Mouse (Mus musculus) limb, embryonic 14.5 days (tissue): ENCODE measurements around the gene Sipa1l1. TPM values are rescaled to one million over a fixed set of nuclear protein-coding genes. Genes with fewer than 3 reads are reported as not detected.

Experiments used
- ATAC-seq: fragments of 200-750 bp; cut with Nextera tagmentation; 2 replicates; pipeline ENCODE4 v1.8.0; 2017; ENCODE audit warnings: low read depth, moderate number of reproducible peaks, moderate TSS enrichment; ENCODE audit not compliant: low FRiP score
- DNase-seq: peaks from one replicate; pipeline ENCODE4 v3.0.0-alpha.2; 2015; ENCODE audit warnings: low spot score
- H3K27ac ChIP-seq: fragments of 300-500 bp; sonication (generic); replicated peaks from 2 replicates; pipeline ENCODE4 v1.5.1; 2014; ENCODE audit warnings: low read depth, mild to moderate bottlenecking, low read length, moderate library complexity, mixed read lengths
- H3K27me3 ChIP-seq: fragments of 300-500 bp; sonication (generic); 2 replicates; pipeline ENCODE4 v1.6.1; 2014; ENCODE audit warnings: low read length, mixed read lengths; ENCODE audit not compliant: control insufficient read depth, insufficient read depth
- H3K36me3 ChIP-seq: fragments of 300-500 bp; sonication (generic); 2 replicates; pipeline ENCODE4 v1.6.1; 2014; ENCODE audit warnings: mild to moderate bottlenecking, low read length, moderate library complexity, mixed read lengths; ENCODE audit not compliant: control insufficient read depth, insufficient read depth
- H3K4me1 ChIP-seq: fragments of 300-500 bp; sonication (generic); 2 replicates; pipeline ENCODE4 v1.6.1; 2014; ENCODE audit warnings: antibody characterized with exemption, low read length, mixed read lengths; ENCODE audit not compliant: control insufficient read depth, insufficient read depth
- H3K4me2 ChIP-seq: fragments of 300-500 bp; sonication (generic); replicated peaks from 2 replicates; pipeline ENCODE4 v1.6.1; 2014; ENCODE audit warnings: low read depth, mild to moderate bottlenecking, low read length, moderate library complexity; ENCODE audit not compliant: severe bottlenecking
- H3K4me3 ChIP-seq: fragments of 300-500 bp; sonication (generic); replicated peaks from 2 replicates; pipeline ENCODE4 v1.5.1; 2014; ENCODE audit warnings: low read length
- H3K9ac ChIP-seq: fragments of 300-500 bp; sonication (generic); 2 replicates; pipeline ENCODE4 v1.6.1; 2014; ENCODE audit warnings: mild to moderate bottlenecking, low read depth, low read length, moderate library complexity; ENCODE audit not compliant: severe bottlenecking
- H3K9me3 ChIP-seq: fragments of 300-500 bp; sonication (generic); 2 replicates; pipeline ENCODE4 v1.6.1; 2016; ENCODE audit warnings: low read length; ENCODE audit not compliant: control insufficient read depth
- POLR2A ChIP-seq: fragments of 200-500 bp; IDR thresholded peaks from 2 replicates; pipeline ENCODE4 v1.8.0; 2012; ENCODE audit warnings: inconsistent platforms, mild to moderate bottlenecking, moderate library complexity, borderline replicate concordance; ENCODE audit not compliant: insufficient read depth, insufficient read length; ENCODE audit errors: extremely low read depth
- WGBS: fragments of 180-500 bp; shearing (Covaris S2); extraction: QIAGEN DNeasy Blood & Tissue Kit; methylation state at CpG from one replicate; pipeline ENCODE4 v1.1.7; 2014; 5-methylcytosine and 5-hydroxymethylcytosine counted together
- polyA plus RNA-seq, 2 experiments: library from polyadenylated mRNA; depleted of rRNA in 1 of 2; stranded (reverse) in 1 of 2; unstranded in 1 of 2; fragments of >200 nt; fragmentation: Nextera tagmentation in 1 of 2; extraction: Ambion mirVana in 1 of 2; gene quantifications; 2 replicates each; pipeline versions ENCODE4 v1.2.1 to v1.2.3; 2012 to 2014

Gene Sipa1l1
- polyA plus RNA-seq, 2 experiments, result 29.5 to 31.0 TPM

- no peak overlapping the region for H3K9ac ChIP-seq
- H3K4me1 ChIP-seq, result no peaks in the 10 kb centered on the region
- 65% methylated on average over 10 of the region's 10 CpGs for WGBS
- DNase-seq (no peak), ATAC-seq (no peak)
- H3K27ac ChIP-seq, result no peak overlapping the region
- TF ChIP-seq POLR2A, result no peak
- no peak overlapping the region for H3K4me2 ChIP-seq
- H3K4me3 ChIP-seq, result no peak overlapping the region
- no peaks in the 10 kb centered on the region for H3K27me3 ChIP-seq
- peaks cover 9% of the 10 kb centered on the region; the same call in 1 of the 2 replicates for H3K36me3 ChIP-seq
- no peaks in the 10 kb centered on the region for H3K9me3 ChIP-seq
These were observed 186.5 kb downstream of the Sipa1l1 start for GRCm38 (mm10) chr12:82355419-82356149.

- H3K9me3 ChIP-seq, result no peaks in the 10 kb centered on the region
- H3K4me2 ChIP-seq, result no peak overlapping the region
- H3K9ac ChIP-seq, result no peak overlapping the region
- no peaks in the 10 kb centered on the region for H3K4me1 ChIP-seq
- no peak for ATAC-seq
- H3K27ac ChIP-seq, result no peak overlapping the region
- no peak for TF ChIP-seq POLR2A
- no peaks in the 10 kb centered on the region for H3K27me3 ChIP-seq
- DNase-seq, result no peak
- H3K4me3 ChIP-seq, result no peak overlapping the region
- peaks cover 9% of the 10 kb centered on the region; the same call in 1 of the 2 replicates for H3K36me3 ChIP-seq
- 86% methylated on average over 2 of the region's 2 CpGs for WGBS
These were observed 187.4 kb downstream of the Sipa1l1 start for GRCm38 (mm10) chr12:82356476-82356875.

- Histone ChIP-seq H3K4me2 (no peak overlapping the region), H3K4me1 (no peaks in the 10 kb centered on the region), H3K9me3 (no peaks in the 10 kb centered on the region), H3K4me3 (no peak overlapping the region), H3K36me3 (peaks cover 9% of the 10 kb centered on the region; the same call in 1 of the 2 replicates), H3K9ac (no peak overlapping the region), H3K27me3 (no peaks in the 10 kb centered on the region), H3K27ac (no peak overlapping the region)
- whole genome bisulfite sequencing, result 86% methylated on average over 5 of the region's 5 CpGs
- ATAC-seq (no peak), DNase-seq (no peak)
- TF ChIP-seq POLR2A, result no peak
These were observed 188.3 kb downstream of the Sipa1l1 start for GRCm38 (mm10) chr12:82357431-82357830.

DNA sequence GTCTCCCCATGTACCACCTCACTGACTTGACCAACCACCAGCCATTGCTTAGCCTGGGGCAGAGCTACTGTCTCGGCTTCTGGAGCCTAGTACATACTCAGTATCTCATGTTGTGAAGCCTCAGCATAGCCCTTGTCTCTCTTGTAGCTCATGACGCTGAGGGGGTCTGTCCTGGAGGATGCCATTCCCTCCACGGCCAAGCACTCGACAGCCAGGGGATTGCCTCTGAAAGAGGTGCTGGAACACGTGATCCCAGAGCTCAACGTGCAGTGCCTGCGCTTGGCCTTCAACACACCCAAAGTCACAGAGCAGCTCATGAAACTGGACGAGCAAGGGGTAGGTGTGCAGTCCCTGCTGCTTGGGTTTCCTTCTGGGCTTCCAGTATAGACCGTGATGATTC is 193.7 kb downstream of the Sipa1l1 start:
- Histone ChIP-seq H3K4me1 (no peaks in the 10 kb centered on the region), H3K9ac (no peak overlapping the region), H3K9me3 (no peaks in the 10 kb centered on the region), H3K27me3 (no peaks in the 10 kb centered on the region), H3K36me3 (peaks cover 2% of the 10 kb centered on the region; the same call in 1 of the 2 replicates), H3K4me2 (no peak overlapping the region), H3K4me3 (no peak overlapping the region), H3K27ac (no peak overlapping the region)
- no peak for DNase-seq
- WGBS, result 93% methylated on average over 9 of the region's 9 CpGs
- no peak for TF ChIP-seq POLR2A
- ATAC-seq, result no peak

GRCm38 (mm10) chr12:82364186-82364585 is 195.1 kb downstream of the Sipa1l1 start:
- no peak for DNase-seq

More at GRCm38 (mm10) chr12:82364186-82364585, 195.1 kb downstream of the Sipa1l1 start:
- no peaks in the 10 kb centered on the region for H3K9me3 ChIP-seq
- ATAC-seq, result no peak
- H3K4me3 ChIP-seq, result no peak overlapping the region
- 76% methylated on average over 7 of the region's 7 CpGs for WGBS
- H3K4me2 ChIP-seq, result no peak overlapping the region
- H3K27me3 ChIP-seq, result no peaks in the 10 kb centered on the region
- H3K4me1 ChIP-seq, result no peaks in the 10 kb centered on the region
- no peak for TF ChIP-seq POLR2A
- H3K27ac ChIP-seq, result no peak overlapping the region
- H3K36me3 ChIP-seq, result no peaks in the 10 kb centered on the region
- no peak overlapping the region for H3K9ac ChIP-seq
